Mouse (Mus musculus) E14TG2a.4 (cell line): ENCODE data around the gene Ciart.

Experiments
- CTCF ChIP-seq: conservative IDR thresholded peaks from 2 replicates; pipeline ENCODE4 v1.5.1; 2014; ENCODE audit warnings: low read length
- NANOG ChIP-seq: IDR thresholded peaks from 2 replicates; pipeline ENCODE4 v1.6.1; 2014; ENCODE audit warnings: borderline replicate concordance, low read length, mixed read lengths
- POU5F1 ChIP-seq: IDR thresholded peaks from 2 replicates; pipeline ENCODE4 v1.6.1; 2014; ENCODE audit warnings: low read length, borderline replicate concordance

GRCm38 (mm10) chr3:95924185-95924584 is 42.1 kb upstream of the Ciart start:
- TF ChIP-seq CTCF (no peak), NANOG (no peak), POU5F1 (no peak)
